Mouse (Mus musculus) cerebellum, adult 11 months (tissue): ENCODE measurements around the gene Upp1.
"Not testable (repeated sequence)": the region's sequence is repeated elsewhere in the genome, so short reads cannot be mapped to it uniquely, and the experiment has no call there.

ENCODE experiments used
- DNase-seq: peaks from one replicate; pipeline ENCODE4 v3.0.0; 2022

Gene Upp1

DNA sequence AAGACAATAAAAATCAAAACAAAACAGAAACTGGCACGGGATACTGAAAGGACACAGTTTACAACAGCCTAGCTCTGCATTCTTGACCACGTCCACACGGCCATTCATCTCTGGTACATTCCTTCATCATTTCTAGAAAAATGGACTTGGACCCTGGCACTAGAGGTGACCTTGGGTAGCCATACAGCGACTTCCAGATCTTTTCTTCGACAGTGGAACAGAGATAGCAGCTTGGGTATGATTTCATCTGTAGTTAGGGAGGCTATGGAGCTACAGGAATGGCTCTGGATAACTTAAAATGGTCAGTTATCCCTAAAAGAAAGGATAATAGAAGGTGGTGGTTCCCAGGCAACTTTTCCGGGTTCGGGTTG lies at the start of gene Upp1:
Gene Upp1, plus strand, starts transcription at position 54 of the 371 bp plus-strand sequence.
- no peak for DNase-seq

DNA sequence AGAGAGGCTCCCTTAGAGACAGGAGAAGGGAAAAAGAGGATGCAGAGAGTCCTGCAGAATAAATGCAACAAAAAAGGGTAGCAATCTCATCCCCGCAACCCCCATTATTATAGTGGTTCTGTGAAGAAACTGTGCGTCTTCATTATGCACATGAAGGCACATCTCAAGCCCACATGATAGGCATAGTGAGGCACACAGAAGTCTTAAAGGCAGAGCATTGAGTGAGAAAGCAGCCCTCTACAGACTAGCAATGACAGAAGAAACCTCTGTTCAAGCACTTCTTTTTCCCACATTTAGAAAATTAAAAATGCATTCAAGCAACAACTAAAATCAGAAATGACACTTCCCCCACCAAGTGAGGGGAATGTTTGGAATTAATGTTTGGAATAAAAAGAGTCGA lies 41.5 kb upstream of the Upp1 start:
- DNase-seq = no peak

DNA sequence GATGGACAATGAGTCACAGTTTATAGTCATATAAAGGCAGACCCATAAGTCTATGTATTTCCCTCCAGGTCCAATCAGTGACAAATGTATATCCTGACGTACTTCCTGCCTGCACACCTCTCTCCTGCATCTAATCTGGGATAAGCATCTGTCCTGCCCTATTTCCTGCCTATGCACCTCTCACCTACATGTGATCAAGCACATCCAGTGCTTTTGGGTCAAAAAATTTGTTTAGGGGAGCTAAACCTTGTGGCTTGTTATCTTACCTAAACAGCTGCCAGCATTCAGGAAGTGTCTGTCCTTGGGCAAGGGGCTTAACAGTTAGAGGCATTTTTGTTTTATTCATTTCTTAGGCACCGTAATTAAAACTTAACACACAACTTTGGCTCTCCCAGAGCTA lies 4.7 kb upstream of the Upp1 start:
- DNase-seq = no peak

DNA sequence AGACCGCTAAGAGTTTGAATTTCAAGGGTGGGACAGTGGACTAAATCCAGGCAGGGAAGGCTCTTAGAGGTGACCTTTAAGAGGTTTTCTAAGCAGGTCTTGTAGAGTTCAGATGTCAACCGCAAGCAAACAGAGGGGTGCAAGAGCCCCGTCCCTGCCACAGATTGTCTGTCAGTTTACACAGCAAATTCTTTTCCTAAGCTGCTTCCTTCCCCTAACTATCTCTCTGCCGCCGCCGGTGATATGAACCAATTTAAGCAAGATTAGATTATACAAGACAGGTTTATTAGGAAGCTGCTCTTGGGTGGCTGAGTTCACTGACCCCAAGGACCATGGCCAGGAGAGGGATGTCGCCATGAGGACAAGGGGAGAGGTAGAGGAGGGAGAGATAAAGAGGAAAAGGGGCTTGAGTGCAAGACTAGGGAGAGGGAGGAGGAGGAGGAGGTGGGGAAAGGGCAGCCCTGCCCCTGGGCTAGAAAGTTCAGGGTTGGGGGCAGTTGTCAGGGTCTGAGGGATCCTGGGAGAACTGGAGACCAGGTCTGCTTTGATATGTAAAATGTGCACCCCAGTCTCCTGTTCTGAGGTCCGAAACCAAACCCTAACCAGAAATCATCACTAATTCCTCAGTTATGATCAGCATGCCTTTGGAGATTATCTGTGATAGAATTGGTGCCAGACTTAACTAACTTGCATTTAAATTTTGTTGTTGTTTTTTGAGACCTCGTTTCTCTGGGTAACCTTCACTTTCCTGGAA lies 2.4 kb upstream of the Upp1 start:
- DNase-seq = no peak

DNA sequence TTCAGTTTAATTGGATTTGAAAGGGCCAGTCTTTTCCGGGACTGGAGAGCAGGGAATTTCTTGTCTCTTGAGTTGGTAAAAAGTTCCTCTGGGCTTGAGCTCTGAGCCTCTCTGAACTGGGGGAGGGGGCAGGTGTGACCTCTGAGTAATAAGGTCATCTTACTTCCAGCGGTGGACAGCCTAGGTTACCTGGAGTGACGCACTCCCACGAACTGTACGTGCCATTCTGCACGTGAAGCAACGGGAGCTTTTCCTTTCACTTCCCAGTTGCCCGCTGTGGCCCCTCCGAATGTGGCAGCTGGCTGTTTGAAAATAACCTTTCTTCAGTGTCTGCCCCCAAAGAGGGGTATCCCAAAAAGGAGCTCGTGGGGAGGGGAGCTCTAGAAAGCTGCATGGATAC lies 1.8 kb upstream of the Upp1 start:
- DNase-seq = no peak

DNA sequence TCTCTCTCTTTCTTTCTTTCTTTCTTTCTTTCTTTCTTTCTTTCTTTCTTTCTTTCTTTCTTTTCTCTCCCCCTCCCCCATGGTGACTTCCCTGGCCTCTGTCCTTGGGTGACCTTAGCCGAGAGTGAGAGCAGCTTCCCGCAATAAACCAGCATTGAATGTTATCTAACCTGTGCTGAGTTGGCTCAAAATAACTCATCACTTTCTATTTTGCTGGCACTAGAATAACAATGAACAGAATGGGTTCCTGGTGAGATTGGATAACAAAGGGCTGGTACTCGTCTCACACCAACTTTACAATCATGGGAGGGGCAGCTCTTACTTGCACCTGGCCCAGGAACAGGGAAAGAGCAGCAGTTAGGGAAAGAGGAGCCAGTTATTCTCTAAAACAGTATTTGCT lies 987 bp upstream of the Upp1 start:
- DNase-seq = no peak

DNA sequence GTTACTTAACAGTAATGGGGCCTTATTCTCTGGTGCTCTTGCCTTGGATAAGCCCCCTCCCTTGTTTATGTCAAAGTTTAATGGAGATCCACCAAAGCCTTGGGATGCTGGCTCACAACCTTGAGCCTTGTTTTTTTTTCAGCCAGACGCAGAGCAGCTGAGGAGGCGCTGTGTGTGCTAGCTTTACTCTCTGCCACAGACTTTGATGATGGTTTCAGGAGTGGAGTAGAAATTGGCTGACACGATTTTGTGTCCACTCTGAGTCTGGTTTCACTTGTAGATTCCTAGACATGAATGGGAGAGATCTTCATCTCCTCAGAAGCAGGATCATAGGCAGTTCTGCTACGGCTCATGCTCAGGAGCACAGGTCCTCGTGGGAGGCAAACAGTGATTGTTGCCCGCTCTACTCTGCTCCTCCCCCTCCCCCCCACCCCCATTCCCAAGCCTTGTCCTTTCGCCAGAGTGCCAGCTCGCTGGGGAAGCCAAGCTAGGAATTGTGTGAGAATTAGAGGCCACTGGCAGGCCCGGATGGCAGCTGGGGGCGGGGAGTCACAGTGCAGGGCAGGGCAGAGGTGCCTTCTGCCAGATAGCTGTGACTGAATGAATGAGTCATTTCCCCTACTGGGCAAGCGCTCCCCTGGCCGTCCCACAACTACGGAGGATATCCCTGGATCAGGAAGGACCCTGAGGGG lies 399 bp upstream of the Upp1 start:
- no peak for DNase-seq

DNA sequence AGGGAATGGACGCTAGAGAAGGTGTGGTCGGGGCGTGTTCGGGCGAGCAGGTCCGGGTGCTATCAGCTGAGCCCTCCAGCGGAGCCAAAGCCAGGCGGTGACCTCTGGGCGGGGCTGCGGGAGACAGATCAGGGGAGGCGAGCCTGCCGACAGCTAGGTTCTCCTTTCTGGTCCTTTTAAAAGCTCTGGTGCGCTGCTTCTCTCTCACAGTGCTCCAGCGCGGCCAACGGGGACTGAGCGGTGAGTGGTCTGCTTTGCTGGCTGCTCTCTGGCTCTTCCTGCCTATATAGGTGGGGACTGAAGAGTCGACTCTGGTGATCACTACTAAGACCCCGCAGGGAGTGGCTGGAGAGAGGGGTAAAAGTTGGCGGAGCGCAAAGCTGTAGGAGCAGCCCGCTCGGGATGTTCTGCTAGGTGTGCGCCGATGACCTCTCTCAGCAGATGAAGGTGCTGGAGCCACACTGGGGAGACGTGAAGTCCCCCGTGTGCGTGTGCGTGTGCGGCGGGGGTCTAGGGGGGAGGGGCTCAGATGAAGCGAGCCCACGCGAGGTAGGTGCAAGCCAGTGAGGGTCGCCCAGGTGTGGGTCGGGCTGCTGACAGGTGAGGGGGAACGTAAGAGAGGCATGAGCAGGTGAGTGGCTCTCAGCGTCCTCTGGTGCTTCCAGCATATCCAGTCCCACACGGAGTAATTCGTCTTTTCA lies 668 bp downstream of the Upp1 start:
- DNase-seq = no peak

DNA sequence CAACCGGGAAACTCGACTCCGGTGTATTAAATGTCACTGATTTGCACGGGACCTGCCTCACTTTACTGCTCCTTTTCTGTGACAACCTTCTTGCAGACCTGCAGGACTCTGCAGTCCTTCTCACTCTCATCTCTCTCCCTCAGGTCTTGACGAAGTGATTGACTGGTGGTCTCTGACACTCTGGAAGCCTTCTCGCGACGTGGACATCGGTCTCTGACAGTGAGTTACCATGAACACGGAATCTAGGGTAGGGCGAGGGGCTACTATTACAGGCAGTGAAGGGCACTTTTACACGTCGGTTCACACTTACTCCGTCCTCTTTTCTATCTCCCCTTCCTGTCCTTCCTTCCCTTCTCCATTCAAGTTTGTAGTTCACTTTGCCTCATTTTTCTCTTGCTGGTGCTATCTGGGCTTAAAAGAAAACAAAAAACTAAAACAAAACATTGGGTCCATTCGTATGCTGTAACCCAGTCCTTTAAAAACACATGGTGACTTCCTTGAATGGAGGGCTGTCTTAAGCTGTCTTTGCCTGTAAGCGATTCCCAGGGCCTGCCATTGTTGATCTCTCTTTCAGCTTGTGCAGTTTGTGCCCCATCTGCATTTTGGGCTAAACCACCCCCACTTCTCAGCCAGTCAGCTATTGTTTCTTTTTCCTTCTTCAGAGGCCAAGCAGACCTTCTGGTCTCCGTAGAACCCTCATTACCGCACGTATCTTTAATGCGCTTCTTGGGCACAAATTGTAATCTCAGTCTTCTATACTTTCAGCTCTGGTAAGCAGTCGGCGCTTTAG lies 1.5 kb downstream of the Upp1 start:
- no peak for DNase-seq

DNA sequence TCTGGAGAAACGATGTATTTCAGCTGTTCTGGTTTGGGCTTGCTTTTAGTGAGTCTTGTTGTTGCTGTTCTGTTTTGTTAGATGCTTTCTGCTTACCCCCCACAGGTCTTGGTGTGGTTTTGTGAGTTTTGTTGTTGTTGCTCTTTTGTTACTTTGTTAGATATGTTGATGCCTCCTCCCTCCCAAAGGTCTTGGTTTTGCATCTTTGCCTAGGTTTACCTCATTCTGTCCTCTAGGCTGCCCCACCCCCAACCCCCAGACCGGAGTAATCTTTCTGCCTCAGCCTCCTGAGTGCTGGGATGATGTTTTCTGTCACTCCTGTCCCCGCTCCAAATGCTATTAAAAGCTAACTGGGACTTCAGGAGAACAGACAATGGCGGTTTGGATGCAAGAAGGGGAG lies 4.4 kb downstream of the Upp1 start:
- DNase-seq = no peak

DNA sequence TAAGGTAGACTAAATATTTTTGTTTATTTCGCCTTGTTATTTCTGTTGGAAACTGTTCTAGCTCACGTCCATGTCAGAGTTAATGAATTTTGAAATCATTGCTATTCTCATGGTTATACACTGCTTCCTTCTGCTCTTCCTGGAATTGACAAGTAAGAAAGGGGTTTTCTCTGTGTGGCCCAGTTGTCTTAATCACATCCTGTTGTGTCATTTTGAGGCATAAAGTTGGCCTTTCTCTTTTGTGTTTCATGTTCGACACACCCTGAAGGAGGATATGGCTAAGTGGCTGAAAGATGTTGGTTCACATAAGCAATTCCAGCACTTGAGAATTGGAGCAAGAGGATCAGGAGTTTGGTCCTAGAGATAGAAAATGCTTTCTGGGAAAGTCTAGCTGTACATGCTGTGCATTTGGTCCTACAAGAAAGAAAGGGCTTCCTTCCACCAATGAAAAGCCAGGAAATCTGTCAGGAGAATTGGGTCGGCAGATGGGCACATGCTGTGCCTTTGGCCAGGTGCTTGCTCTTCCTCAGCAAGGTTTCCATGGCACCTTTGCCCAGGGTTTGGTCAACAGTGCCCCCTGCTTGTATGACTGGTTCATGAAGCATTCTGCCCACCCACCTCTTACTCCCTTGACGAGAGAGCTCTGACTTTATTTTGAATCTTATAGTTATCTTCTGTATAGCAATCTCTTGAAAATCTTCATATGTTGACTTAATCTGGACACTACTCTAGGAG lies 8.6 kb downstream of the Upp1 start:
- DNase-seq = peak; percentile 45

DNA sequence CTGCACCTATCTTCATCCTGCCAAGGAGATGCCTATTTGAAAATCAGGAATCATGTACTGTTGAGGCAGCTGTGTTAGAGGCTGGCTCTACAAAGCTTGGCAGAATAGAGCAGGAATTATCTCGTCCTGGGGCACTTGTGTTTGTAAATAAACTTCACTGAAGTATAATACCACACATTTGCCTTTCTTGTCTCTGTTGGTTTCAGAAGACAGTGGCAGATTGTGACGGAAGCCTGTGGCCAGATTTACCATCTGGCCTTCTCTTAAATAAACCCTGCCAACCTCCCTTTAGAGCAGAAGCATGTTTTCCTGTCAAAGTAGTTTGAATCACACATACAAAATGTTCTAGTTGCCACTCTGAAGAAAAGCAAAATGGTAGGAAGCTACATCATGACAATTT lies 10.2 kb downstream of the Upp1 start:
- DNase-seq = no peak

DNA sequence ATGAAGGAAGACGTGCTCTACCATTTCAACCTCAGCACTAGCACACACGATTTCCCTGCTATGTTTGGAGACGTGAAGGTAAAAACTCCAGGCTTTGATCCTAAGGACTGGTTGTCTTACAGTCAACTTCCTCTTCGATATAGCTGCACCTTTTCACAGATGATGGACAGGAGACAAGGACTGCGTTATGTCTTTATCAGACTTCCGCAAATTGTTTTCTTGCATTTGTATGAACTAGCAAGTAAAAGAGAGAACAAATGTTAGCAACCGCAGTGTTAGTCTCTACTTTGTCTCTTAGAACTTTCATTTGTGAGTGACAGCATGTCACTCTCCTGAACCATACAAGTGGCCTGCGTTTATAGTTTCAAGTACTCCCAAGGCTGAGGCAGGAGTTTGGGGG lies 11.6 kb downstream of the Upp1 start:
- DNase-seq = no peak

DNA sequence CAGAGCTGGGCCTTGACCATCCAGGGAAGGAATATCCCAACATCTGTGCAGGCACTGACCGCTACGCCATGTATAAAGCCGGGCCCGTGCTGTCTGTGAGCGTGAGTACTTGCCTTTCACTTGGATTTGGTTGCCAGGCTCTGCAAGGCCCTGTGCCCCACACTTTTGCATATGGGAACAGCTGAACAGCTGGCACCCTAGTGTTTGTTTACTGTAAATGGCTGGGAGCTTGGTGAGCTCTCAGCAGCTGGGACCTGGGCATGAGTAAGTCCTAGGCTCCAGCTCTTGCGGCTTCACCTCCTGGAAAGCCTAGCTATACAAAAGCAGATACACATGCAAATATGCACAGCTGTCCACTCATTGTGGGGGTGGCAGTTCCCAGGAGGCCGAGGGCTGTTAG lies 13.8 kb downstream of the Upp1 start:
- no peak for DNase-seq

DNA sequence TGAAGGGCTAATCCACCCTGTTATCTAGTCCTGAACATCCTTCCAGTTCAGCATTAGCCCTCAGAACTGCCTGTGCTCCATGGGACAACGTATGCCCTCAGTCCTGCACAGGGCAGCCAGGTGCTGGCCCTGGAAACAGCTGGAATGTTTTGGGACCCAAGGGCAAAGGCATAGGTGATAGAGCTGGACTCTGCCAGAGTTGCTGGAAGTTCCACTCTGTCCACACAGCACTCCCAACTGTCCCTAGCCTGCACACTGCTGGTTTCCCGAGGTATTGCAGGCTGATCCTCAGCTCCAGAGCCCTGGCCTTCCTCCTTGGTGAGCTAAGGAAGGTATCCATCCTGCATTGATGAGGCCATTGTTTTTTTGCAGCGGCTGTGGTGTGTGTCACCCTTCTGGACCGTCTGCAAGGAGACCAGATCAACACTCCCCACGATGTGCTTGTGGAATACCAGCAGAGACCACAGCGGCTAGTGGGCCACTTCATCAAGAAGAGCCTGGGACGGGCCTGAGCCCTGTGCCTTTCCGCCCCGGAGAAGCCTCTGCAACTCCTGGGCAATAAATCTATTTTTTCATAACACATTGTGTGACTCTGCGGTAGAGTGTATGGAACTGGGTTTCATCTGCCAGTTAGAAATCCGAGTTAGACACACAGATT lies 17.8 kb downstream of the Upp1 start:
- DNase-seq = no peak

DNA sequence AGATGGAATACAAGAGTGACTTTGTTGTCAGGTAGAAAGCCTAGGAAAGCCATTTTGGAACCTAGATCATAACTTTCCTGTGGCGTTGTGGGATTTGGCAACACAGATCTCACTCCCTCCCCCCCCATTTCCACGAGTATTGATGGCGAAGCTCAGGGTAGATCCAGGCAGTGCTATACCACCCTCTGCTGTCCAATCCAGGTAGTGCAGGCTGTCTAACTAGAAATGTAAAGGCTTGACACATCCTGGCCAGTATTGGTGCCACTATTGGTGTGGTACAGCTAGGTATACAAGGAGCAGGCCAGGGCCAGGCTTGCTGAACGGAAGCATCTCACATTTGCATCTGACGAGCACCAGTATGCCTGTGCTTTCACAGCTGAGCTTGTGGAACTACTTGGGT lies 18.6 kb downstream of the Upp1 start:
- DNase-seq = peak; percentile 61

DNA sequence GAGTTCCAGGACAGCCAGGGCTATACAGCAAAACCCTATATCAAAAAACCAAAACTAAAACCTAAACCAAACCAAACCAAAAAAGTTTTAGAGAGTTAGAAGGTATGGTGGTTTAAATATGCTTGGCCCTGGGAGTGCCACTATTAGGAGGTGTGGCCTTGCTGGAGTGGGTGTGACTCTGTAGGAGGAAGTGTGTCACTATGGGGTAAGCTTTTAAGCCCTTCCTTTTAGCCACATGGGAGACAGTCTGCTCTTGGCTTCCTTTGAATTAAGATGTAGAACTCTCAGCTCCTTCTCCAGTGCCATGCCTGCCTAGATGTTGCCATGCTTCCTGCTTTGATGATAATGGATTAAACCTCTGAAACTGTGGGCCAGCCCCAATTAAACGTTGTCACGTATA lies 27.2 kb downstream of the Upp1 start:
- no peak for DNase-seq

DNA sequence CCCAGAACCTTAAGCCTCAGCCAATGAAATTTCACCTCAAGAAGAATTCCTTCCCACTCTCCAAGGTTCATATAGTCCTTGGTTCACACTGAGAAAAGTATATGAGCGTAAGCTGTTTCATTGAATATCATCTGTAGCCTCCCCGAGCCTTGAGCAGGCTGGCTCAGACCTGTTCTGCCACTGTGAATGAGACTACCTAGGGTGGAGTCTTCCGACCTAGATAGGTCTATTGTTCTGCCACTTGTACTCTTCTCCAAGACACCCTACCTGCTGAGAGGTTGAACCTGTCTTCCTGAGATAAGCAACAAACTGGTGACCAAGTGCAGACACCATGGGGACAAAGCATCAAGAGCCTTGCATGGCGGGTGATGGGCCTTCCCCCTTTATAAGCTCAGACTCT lies 28.2 kb downstream of the Upp1 start:
- DNase-seq = no peak

DNA sequence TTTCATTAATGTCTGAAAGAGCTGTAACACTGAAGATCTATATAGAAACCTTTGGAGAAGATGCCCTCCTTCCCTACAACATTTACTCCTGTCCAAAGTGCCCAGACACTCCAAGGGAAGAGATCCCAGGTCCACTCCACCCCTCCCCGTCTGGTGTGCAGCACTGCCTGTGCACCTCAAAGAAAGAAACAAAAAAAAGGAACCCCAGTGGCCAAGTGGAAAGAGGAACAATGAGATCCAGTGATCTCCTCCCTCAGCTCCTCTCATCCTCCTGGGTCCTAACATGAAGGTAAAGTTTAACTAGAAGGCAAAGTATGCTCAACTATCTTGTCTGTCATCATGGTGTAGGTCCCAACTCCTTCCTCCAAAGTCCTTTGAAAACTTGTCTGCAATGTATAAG lies 28.8 kb downstream of the Upp1 start:
- DNase-seq = no peak

DNA sequence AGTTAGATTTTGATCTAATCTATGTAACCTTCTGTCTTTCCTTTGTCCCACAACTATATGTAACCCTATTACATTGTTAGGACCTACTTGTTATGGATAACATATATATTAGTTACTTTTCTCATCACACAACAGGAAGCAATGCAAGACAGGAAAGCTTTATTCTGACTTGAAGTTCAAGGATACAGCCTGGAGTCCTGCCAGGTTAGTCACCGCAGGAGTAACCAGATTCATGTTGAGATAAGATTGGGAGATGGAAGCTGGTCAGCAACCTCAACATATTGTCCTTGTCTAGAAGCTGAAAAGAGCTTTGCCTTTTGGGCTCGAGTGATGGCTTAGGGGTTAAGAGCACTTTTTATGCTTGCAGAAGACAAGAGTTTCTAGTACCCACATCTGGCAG lies 30.3 kb downstream of the Upp1 start:
- DNase-seq = no peak

DNA sequence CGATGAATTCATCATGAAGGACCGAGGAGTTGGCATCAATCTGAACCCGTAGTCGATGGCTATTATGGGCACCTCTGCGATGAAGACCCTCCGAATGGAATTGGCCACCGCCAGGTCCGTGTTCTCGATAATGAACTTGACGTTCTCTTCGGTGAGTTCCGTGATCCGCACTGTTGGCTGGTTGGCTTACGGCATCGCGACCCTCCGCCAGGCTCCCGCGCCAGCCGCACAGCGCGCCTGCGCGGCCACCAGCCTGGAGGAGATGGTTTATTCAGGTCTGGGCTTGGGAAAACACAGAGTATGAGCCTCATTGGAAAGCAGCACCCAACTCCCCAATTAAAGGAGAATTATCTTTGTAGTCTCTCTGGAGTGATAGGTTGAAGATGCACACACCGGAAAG lies 32.5 kb downstream of the Upp1 start:
- not testable (repeated sequence) for DNase-seq

DNA sequence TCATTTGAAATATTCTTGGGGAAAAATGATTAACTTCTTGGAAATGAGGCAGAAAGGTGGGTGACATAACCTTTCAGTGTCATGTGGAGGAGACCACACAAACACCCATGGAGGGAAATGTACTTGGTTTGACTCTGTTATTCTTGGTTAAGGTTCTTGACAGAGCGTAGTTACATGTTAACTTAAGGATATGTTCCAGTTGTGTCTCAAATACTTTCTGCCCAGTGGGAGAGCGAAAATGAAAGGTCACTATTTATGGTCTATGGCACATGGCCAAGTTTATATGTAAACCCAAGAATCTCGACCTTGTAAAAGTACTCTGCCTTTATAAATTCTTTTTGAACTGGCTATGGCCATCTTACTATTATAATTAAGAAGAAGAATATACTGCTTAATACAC lies 42.0 kb downstream of the Upp1 start:
- DNase-seq = no peak
